Mouse (Mus musculus) olfactory bulb, adult 2 months (tissue): Measurements from ENCODE around the gene Cldnd2.

ENCODE experiments used
- CTCF ChIP-seq: fragments of 200-500 bp; IDR thresholded peaks from 2 replicates; pipeline ENCODE4 v1.5.1; 2012; ENCODE audit warnings: low read depth, mild to moderate bottlenecking, low read length, moderate library complexity; ENCODE audit not compliant: insufficient read depth
- POLR2A ChIP-seq: fragments of 200-500 bp; IDR thresholded peaks from 2 replicates; pipeline ENCODE4 v1.6.1; 2012; ENCODE audit warnings: mild to moderate bottlenecking, low read depth, low read length, moderate library complexity; ENCODE audit not compliant: insufficient read depth

GRCm38 (mm10) chr7:43399501-43399900 lies 41.1 kb upstream of the Cldnd2 start:
- TF ChIP-seq CTCF (no peak), POLR2A (no peak)
